Mouse (Mus musculus): ENCODE data around the gene Bap1.

Bap1 gene

DNA sequence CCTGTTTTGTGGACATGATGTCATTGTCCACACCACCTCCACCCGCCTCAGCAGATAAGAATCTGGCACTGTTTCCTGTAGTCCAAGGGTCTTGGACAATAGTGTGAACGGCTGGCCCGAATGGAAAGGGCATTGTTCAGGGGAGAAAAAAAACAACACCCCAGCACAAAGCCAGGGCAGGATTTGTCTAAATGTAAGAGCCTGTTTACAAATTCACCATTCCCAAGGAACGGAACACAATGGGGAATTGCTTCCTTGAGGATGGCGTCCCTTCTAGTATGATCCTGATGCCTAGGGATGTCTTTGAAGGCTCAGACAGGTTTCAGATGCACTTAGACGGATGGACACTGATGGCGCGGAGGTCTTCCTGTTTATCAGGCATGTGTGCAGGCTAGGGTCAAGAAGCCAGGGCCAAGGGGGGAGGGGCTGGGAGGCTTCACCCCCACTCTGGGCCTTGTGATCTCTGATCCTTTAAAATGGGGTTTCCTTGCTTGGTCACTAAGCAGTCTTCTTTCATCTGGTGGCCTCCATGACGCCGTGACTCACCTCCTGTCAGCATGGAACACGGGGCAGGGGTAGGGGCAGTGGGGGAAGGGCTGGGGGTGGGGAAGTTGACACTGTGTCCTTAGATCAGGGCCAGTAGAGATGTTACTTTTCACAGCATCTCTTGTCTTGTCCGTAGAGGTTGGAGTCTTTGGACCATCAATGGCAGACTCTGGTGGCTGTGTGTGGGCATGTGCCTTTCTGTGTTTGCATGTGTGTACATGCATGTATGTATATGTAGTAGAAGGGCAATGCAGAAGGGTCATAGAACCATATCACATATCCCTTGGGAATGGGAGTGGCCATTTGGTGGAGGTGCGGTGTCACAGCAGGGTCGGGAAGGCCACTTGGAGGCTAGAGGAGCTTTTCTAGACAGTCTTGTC is 17.9 kb upstream of the Bap1 start:
- DNase-seq (ENCODE audit: low read depth, low spot score): no peak

DNA sequence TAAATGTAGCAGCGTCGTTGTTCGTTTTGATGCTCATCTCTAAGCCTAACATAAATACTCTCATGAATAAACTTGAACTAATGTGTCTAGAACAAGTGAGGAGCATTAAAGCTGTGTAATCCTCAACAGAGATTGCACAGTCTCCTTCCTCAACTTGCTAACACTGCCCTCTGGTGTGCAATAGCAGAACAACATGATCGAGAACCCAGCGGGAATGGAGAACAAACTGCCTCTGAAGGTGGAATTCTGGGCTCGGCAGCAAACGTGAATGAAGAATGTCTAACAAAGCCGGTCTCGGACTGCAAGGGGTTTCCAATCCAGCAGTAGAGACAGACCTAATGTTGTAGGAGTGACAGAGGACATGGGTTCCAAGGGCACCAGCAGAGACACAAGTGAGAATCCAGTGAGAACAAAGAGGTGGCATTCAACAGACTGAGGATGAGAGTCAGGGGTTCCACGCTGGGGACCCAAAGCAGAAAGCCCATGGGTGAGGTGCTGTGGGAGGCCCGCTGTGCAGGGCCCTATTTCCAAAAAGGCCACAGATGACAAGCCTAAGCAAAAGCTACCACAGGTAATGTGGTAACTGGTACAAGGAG is 17.2 kb upstream of the Bap1 start:
- DNase-seq (ENCODE audit: low read depth, low spot score): peak; percentile 82

DNA sequence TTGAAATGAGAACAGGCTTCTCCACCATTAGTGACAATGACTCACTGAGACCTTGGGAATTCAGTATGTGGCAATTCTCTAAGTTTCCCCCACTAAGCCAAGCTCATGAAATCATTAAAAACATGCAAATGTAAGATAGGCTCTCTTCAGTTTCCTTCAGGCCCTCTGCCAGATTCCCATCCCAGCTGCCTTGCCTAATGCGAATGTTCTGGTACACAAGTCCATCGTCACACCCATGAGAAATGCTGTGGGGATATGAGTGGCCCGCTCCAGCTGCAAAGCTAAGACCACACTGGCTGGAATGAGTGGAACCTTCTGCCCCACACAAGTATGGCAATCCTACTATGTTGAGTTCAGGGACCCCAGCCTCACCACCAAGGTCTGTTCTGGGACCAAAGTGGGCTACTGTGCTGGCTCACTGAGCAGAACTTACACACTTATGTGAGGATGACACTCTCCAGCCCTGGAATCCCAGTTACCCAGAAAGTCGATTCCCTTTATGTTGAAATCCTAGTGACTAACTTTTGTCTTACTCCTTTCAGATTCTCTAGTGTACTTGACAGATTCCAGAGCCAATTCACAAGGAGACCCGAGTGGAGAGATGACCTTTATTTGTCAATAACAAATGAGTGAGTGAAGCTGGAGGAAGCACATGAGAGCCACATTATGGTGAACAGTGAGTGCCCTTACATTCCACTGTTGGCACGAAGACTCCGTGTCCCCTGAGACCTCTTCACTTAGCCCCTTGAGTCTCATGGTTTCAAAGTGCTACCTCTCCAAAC is 14.0 kb upstream of the Bap1 start:
- DNase-seq (ENCODE audit: low read depth, low spot score): no peak

DNA sequence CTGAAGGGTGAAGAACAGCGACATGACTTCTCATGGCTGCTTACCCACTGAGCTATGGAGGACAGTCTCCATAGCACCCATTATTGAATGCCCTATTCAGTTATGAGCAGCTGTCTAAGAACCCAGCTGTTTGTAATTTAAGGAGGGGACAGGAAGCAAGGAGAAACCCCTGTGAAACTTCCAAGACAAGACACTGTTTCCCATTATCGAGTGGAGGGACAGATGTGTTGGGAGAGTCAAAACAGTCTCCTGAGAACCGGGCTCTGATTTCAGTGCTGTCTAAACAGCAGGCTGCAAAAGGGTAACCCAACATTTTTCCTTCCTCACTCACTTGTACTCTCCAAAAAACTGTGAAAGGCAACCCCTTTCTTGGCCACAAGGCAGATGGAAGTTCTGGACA is 10.7 kb upstream of the Bap1 start:
- DNase-seq (ENCODE audit: low read depth, low spot score): no peak

DNA sequence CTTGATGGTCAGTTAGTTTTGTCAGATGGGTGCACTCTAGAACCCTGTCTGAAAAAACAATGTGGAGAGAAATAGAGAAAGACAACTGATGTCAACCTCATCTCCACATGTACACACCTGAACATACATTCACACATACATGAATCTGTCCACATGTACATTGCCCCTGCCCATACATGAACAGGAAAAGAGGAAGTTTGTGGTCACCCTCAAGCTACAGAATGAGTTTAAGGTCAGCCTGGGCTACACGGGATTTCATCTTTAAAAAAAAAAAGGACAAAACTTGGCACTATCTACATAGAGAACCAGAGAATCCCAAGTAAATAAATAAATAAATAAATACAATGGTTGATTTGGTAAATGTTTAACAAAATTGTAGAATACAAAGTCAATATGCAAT is 6.5 kb upstream of the Bap1 start:
- no peak for DNase-seq (ENCODE audit: low read depth, low spot score)

DNA sequence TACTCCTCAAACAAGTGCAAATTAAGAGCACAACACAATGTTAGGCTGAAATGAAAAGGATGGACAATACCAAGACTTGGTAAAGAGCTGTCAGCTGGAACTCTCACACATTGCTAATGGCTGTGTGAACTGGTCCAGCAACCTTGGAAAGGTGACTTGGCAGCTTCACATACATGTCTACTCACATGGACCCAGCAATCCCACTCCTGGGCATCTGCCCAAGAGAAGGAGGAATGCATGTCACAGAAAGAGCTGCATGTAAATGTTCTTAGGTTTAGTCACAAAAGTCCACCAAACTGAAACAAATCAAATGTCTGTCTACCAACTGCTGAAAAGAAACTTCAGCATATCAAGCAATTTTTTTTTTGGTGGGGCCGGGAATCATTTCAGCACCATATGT is 5.3 kb upstream of the Bap1 start:
- no peak for DNase-seq (ENCODE audit: low read depth, low spot score)

DNA sequence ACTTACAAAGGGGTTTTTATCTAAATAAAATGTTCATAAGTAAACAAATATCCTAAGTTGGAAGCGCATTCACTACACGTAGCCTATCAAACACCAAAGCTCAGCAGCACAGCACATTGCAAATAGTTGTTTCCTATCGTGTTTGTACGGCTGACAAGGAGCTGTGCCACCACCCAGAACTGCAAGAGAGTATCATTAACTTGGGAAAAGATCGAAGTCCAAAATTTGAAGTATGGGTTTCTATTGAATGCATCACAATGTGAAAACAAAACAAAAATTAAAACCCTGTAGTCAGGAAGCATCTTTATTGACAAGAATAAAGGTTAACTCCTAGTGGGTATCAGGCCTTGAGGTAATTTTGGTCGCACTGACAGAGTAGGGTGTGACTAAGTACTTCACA is 2.9 kb upstream of the Bap1 start:
- DNase-seq (ENCODE audit: low read depth, low spot score): no peak

DNA sequence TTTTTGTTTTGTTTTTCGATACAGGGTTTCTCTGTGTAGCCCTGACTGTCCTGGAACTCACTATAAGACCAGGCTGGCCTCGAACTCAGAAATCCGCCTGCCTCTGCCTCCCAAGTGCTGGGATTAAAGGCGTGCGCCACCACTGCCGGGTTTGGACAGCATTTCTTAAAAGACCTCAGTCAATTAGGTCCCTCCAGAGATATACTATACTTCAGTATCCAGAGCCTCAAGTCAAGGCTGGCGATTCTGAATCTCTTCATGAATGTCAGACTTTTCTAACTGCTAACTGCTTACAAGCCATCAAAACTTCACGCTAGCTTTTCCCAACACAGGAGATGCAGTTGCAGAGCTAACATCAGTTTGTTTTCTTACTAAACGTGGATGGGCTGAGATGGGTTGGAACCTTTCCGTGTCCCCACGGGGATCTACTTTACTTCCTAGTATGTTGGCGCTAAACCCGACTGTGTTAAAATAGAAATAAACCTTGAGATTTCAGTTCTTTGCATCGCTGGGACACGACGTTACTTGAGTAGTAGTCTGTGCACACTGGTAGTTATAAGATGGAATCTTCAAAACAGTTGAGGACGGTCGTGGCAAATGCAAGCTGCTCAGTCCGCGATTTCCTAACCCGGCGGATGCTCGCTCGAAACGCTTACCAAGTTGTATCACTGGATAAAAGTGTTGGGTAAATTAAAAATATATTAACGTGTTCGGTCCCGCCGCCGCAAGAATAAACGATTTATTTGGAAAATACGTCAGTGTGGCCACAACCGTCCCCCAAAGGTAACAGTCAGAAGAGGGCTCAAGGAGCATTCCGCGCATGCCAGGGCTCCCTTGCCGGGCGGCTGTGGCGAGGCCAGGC is 797 bp upstream of the Bap1 start:
- no peak for DNase-seq (ENCODE audit: low read depth, low spot score)

DNA sequence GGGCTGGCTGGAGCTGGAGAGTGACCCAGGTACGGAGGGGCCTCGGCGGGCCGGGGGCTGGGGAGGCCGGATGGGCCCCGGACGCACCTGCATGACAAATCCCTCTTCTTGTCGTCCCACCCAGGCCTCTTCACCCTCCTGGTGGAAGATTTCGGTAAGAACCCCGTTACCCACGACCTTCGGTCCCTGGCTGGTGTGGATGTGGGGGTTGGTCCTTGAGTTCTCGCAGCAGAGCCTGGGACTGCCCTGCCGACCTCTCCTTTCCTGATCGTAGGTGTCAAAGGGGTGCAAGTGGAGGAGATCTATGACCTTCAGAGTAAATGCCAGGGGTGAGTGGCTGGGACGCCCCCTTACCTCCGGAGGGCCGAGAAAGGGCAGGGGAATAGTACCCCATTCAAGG is 376 bp downstream of the Bap1 start:
- no peak for DNase-seq (ENCODE audit: low read depth, low spot score)

DNA sequence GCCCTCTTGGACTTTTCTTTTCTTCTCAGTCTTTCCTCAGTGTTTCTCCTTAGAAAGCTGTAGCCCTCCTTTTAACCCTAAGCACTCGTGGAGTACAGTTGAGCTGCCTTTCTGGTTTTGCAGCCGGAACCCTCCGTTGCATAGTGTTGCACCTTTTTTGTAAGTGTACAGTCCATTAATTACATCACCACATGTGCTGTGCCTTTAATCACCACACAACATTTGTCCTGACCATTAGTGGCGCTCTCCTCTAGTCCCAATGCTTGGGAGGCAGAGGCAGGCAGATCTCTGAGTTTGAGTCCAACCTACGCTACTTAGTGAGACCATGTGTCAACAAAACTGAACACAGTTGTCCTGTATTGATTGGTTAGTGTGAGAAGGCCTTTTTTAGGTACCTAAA is 841 bp downstream of the Bap1 start:
- no peak for DNase-seq (ENCODE audit: low read depth, low spot score)

DNA sequence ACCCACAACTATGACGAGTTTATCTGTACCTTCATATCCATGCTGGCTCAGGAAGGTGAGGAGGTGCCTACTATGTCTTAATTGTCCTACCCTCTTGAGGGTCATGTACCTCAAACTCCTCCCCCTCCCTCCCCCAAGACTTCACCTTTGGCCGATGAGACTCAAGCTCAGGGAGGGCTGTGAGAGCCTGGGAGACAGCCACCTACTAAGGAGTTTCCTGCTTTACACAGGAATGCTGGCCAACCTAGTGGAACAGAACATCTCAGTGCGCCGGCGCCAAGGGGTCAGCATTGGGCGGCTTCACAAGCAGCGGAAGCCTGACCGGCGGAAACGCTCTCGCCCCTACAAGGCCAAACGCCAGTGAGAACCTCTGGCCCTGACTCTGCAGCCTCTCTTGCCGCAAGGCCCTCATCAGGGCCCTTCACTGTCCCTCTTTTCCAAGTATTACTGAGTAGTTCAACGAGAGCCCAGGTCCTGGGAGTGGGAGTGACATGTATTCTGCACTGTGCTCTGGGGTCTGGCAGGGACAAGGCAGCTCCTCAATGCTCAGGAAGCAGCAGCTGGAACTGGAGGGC is 7.3 kb downstream of the Bap1 start:
- no peak for DNase-seq (ENCODE audit: low read depth, low spot score)

DNA sequence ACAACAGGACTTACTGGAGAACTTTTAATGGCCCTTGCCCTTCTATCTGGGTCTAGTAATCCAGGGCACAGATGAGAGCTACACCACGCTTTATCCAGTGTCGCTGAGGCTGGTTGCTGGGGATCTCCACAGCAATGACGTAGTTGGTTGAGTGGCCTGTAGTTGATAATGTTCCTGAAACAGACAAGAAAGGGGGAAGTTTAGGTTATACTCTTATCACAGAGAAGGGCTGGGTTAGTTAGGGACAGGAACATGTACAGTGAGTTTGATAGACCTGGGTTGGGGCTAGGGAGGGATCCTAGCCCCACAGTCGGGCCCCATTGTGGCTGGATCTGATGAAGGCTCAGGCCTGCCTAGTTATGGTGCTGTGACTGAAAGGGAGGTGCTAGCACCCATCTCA is 9.1 kb downstream of the Bap1 start:
- DNase-seq (ENCODE audit: low read depth, low spot score): no peak

DNA sequence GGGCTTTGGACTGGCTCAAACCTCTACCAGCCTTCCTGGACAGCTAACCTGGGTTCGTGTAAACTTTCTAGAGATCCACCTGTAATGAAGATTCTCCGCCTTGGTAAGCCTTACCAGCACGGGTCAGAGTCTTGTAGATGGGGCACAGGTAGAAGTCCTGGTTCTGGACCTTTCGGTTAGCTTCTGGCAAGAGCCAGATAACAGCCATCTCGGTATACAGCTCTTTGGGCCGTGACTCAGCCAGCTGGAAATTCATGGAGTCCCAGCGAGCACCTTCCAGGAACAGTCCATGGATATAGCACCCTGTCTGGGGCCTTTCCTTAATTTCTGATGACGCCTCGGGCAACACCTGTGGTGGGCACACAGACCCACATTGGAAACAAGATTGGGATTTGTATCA is 9.7 kb downstream of the Bap1 start:
- no peak for DNase-seq (ENCODE audit: low read depth, low spot score)

DNA sequence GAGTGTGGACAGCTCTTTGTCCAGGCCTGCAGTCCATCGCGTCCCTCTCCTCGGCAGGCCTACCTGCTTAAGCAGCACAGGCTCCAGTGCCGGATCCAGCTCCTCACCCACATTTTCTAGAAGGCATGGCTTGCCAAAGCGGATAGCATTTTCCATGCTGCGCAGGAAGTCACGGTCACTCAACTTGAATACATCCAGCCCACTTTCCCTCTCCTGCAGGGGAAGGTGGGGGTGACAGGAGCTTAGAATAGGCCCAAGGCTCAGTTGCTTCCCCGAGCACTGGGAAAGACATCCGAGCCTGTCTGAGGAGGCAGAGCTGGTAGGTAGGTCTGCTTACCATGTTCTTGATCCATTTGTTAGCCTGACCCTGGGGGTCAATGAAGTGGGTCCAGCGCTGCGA is 16.4 kb downstream of the Bap1 start:
- no peak for DNase-seq (ENCODE audit: low read depth, low spot score)

DNA sequence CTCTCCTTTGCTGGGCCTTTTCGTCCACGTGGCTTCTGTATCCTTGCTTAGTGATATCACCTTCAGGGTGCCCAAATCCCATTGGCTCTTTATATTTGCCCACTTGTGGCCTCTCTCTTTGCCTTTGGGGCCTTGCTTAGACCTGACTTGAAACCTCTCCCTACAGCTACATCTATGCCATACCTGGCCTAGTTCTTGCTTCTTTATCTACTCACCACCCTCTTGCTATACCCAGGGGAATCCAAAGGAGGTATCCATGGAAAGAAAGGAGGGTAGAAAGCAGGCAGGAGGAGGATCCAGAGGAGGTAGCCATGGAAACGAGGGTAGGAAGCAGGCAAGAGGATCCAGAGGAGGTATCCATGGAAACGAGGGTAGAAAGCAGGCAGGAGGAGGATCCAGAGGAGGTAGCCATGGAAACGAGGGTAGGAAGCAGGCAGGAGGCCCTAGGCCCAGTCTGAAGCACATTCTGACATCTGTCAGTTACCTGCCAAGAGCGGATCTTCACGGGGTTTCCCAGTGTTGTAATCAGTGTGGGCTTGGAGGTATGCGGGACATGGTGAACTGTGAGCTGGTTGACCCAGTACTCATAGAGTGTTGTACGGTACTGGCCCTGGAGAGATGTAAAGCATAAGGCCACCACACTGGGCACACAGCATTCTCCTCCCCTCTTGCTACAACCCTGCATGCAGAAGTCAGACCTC is 17.2 kb downstream of the Bap1 start:
- DNase-seq (ENCODE audit: low read depth, low spot score): no peak

DNA sequence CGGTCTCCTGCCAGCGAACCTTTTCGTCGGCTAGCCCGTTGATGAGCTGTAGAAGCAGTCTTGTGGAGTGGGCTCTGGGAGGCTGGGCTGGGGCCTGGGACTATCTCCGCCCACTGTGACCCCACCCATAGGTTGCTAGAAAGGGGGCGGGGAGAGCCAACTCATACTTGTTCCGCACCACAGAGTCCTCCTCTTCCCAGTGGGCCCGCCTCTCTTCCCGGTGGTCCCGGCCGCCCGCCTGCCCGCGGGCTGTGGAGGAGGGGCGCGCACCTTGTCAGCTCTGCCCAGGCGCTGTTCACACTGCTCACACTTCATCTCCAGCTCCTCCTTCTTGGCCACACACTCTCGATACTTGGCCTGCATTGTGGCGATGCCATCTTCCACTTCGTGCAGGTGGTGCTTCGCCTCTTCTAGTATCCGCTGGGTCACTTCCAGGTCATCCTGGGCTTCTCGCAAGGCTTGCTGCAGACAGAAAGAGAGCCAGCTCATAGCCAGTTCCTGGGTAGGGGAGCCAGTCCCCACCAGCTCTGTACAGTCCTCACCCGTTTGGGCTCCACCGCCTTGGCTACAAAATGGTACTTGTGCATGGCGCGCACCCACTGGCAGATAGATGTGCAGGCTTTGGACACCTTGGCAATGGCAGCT is 18.3 kb downstream of the Bap1 start:
- DNase-seq (ENCODE audit: low read depth, low spot score): no peak

DNA sequence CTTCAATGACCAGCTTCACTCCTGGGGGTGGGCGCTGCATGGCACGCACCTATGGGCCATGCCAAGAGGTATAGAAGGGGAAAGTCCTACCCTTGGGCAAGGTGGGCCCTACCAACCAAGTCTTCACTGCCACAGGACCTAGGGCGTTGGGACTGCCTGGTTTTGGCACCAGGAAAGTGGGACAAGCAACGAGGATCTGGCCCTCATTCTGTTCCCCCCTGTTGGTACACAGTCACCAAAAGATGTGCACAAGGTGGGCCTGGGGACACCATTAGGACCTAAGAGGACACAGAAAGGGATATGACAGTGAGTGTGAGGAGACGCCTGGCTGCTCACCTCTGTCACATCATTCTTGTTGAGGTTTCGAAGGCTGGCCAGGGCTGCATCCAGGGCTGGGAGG is 19.9 kb downstream of the Bap1 start:
- DNase-seq (ENCODE audit: low read depth, low spot score): no peak

DNA sequence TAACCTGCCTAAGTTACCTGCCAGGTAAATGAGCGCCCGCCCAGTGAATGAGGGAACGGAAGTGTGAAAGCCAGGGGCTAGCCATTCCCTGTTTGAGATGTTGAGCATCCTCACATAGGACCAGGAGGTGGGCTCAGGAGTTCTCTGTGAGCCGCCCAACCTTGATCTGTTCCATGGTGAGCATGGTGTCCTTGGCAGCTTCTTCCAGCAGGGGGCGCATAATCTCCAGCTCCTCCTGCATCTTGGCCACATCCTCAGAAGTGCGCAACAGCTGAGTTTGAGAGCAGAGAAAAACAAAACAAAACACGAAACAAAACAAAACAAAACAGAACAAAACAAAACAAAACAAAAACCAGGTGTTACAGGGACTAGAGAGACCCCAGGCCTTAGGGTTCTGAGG is 20.9 kb downstream of the Bap1 start:
- DNase-seq (ENCODE audit: low read depth, low spot score): peak; percentile 88

DNA sequence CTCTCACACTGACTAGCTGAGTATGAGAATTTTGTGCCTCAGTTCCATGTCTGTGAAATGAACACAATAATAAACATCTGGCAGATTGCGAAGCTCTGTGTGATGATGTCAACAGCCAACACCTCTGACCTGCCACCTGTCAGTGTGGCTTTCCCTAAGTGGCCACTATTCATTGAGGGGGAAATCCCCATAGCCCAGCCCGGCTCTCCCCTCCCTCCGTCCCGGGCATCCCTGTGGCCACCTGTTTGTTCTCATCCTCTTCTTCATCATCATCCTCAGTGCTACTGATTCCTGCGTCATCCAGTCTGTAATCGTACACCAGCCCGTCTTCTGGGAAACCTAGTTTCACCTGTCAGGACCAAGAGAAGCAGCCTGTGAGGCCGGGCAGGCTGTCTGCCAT is 34.5 kb downstream of the Bap1 start:
- no peak for DNase-seq (ENCODE audit: low read depth, low spot score)

Measured in CD4-positive, CD25-positive, alpha-beta regulatory T cell, adult 2 months (primary cell).